Mouse (Mus musculus) erythroblast, embryonic 14.5 days (primary cell): ENCODE measurements around the gene Atp6v1b1. TPM values are rescaled to one million over a fixed set of nuclear protein-coding genes. Genes with fewer than 3 reads are reported as not detected.

Experiments
- H3K27me3 ChIP-seq: 2 replicates; pipeline ENCODE4 v1.6.1; 2012; ENCODE audit warnings: inconsistent platforms; ENCODE audit not compliant: control insufficient read depth
- H3K36me3 ChIP-seq: 2 replicates; pipeline ENCODE4 v1.6.1; 2012; ENCODE audit warnings: mild to moderate bottlenecking, inconsistent platforms; ENCODE audit not compliant: control insufficient read depth
- H3K4me1 ChIP-seq: 2 replicates; pipeline ENCODE4 v1.6.1; 2012; ENCODE audit warnings: inconsistent platforms; ENCODE audit not compliant: control insufficient read depth
- H3K4me3 ChIP-seq: replicated peaks from 2 replicates; pipeline ENCODE3; 2012; ENCODE audit warnings: moderate library complexity, mild to moderate bottlenecking, inconsistent platforms
- H3K9me3 ChIP-seq: 2 replicates; pipeline ENCODE4 v1.6.1; 2012; ENCODE audit warnings: low read length, inconsistent platforms, mixed read lengths; ENCODE audit not compliant: control insufficient read depth
- GATA1 ChIP-seq: IDR thresholded peaks from 2 replicates; pipeline ENCODE4 v1.6.1; 2012; ENCODE audit warnings: low read length, inconsistent platforms, mixed read lengths
- TAL1 ChIP-seq: IDR thresholded peaks from 3 replicates; pipeline ENCODE4 v1.6.1; 2012; ENCODE audit warnings: low read length, inconsistent platforms, mixed read lengths
- polyA plus RNA-seq: library from polyadenylated mRNA; stranded (reverse); fragments of >175 nt; gene quantifications from 2 replicates; pipeline ENCODE4 v1.2.3, GENCODE M21; 2012

Atp6v1b1 gene
- polyA plus RNA-seq, 1 experiment: not detected

DNA sequence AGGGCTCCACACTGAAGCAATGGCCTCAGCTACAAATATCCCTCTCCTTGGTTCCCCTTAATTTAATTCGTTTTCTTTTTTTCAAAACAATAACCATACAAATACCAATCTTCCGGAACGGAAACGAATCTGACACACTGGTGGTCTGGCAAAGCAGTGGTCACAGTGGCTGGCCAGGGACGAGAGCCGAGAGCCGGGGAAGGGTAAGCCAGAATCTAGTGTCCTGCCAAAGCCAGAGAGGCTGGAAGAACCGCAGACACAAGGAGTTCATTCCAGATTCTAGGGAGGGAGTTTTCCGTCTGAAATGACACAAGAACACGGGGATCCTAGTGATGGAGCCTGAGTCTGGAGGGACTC lies 39.1 kb upstream of the Atp6v1b1 start:
- H3K4me3 ChIP-seq: no peak overlapping the region
- peaks cover 98% of the 10 kb centered on the region for H3K27me3 ChIP-seq
- TF ChIP-seq TAL1: no peak
- TF ChIP-seq GATA1: no peak
- H3K4me1 ChIP-seq: no peaks in the 10 kb centered on the region
- no peaks in the 10 kb centered on the region for H3K36me3 ChIP-seq
- H3K9me3 ChIP-seq: peaks cover 2% of the 10 kb centered on the region; the same call in 1 of the 2 replicates

DNA sequence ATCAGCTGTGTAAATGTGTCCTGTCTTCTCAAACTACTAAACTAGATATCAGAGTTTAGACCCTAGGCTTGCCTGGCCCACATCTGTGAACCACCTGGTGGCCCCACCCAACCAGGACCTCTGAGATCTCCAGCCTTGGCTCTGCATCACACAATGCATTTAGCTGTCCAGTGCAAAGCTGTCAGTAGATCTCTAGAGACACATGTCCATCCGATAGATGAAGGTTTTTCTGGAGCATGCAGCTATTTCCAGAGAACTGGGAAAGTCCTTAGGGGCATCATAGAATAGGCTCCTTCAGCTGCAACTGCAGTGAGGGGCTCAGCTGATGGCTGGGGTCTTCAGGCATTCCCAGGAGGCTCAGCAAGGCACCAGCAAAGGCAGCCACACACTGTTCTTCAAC lies 38.5 kb upstream of the Atp6v1b1 start:
- peaks cover 98% of the 10 kb centered on the region for H3K27me3 ChIP-seq
- no peak overlapping the region for H3K4me3 ChIP-seq
- no peaks in the 10 kb centered on the region for H3K4me1 ChIP-seq
- no peaks in the 10 kb centered on the region for H3K36me3 ChIP-seq
- no peak for TF ChIP-seq TAL1
- TF ChIP-seq GATA1: no peak
- H3K9me3 ChIP-seq: peaks cover 2% of the 10 kb centered on the region; the same call in 1 of the 2 replicates

DNA sequence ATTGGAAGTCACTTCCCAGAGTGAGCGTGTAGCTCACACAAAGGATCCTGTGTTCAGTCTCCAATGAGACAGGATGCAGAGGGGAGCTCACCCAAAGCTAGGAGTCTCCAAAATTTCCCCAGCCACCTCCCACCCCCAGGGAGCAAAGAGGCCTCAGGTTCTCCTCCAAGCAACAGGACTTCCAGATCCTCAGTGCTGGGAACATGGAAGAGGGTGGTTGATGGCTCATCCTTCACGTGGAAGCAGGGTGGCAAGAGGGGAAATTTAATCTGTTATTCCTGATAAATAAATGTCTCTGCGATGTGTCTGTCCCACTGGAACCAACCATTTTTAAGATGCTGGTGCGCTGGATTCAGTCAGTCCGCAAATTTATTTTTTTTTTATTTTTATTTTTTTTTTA lies 38.1 kb upstream of the Atp6v1b1 start:
- TF ChIP-seq TAL1 (no peak), GATA1 (no peak)
- peaks cover 2% of the 10 kb centered on the region; the same call in 1 of the 2 replicates for H3K9me3 ChIP-seq
- no peaks in the 10 kb centered on the region for H3K4me1 ChIP-seq
- no peak overlapping the region for H3K4me3 ChIP-seq
- peaks cover 98% of the 10 kb centered on the region for H3K27me3 ChIP-seq
- H3K36me3 ChIP-seq: no peaks in the 10 kb centered on the region

DNA sequence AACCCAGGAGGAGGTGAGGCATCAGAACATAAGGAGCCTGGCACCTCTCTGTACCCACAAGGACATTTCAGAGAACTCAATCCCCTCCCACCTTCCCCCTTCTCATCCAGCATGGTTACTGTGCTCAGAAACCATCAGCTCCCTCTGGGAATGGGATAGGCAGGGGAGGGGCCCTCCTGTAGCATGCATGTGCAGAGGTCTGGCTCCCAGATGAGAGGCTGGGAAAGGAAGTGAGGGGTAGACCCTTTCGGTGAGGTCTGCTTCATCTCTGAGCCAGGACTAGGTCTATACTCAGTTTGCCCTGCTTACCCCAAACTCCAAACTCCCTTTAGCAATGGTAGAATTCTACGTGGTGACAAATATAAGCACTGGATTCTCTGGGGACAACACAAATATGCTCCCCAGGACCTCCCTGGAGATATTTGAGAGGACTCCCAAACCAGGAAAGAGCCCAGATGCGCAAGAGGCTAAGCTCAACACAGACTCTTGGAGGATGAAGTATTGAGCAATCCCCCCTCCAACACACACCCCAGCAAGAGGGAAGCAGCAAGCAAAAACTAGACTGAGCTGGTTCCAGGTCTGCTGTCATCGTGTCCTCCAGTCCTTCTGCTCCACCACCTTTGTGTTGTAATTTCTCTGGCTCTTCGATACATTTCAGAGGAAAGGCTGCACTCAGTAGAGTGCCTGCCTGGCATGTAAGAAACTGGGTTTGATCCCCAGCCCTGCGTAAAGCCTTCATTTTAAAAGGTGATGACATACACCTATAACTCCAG lies 34.9 kb upstream of the Atp6v1b1 start:
- H3K27me3 ChIP-seq: peaks cover 99% of the 10 kb centered on the region
- TF ChIP-seq GATA1: no peak
- no peak for TF ChIP-seq TAL1

DNA sequence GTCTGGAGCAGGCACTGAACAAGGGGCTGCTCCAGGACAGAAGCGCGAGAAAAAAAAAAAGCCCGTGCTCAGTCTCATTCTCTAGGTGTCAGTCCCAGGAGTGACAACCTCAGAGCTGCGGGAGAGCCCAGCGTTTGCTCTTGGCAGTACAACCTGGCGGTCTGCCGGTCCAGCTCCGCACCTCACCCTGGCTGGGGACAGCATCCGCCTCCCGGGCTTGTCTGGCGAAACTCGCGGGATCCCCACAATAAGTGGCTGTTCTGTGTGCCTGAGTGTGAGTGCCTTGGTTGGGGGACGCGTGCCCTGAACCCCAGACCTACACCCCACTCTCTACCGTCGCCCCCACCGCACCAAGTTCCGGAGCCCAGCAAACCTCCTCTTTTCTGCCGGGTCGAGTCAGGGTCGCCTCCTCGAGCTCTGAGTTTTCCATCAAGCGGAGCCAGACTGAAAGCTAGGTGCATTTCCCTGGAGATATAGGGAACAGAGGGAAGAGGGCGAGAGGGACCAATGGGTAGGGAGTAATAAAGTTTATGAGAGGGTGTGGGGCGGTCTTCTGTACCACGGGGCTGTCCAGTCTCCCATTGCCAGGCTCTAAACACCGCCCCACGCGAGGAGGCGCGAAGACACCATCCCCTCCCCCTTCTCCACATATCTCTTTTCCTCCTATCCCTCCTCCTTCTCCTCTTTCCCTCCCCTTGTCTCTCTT lies 32.3 kb upstream of the Atp6v1b1 start:
- peaks cover 5% of the 10 kb centered on the region; the same call in 1 of the 2 replicates for H3K9me3 ChIP-seq
- H3K36me3 ChIP-seq: no peaks in the 10 kb centered on the region
- H3K4me1 ChIP-seq: peaks cover 6% of the 10 kb centered on the region
- peaks cover 100% of the 10 kb centered on the region for H3K27me3 ChIP-seq
- TF ChIP-seq GATA1 (no peak), TAL1 (no peak)
- H3K4me3 ChIP-seq: no peak overlapping the region

More for the DNA sequence above, 34.9 kb upstream of the Atp6v1b1 start:
- Histone ChIP-seq H3K9me3 (peaks cover 5% of the 10 kb centered on the region; the same call in 1 of the 2 replicates), H3K4me1 (peaks cover 6% of the 10 kb centered on the region), H3K4me3 (no peak overlapping the region), H3K36me3 (no peaks in the 10 kb centered on the region)

DNA sequence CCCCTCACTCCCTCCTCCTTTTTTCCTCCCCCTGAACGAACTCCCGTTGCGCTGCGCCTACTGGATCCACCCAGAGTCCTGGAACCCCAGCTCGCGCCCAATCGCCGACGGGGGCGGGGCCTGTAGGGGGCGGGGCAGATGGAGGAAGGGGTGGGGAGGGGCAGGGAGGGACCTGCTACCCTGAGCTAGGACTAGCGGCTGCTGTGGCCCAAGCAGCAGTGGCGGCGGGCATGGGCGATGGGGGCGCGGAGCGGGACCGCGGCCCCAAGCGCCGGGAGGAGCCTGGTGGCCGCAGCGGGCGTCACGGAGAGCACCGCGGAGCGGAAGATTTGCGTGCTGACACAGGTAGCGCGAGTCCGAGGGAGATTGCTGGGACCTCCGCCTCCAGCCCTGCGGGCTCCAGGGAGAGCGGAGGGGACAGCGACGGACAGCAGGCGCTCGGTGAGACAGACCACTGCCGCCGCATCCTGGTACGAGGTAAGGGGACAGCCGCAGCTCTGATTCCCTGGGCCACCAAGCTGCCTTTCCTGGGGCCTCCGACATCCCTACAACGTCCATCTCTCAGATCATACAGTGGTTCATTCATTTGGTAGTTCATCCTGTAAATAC lies 31.6 kb upstream of the Atp6v1b1 start, which contains the start of gene Vax2:
Gene Vax2, plus strand, starts transcription at position 198 of the 609 bp plus-strand sequence.
- Histone ChIP-seq H3K36me3 (no peaks in the 10 kb centered on the region), H3K4me3 (no peak within 1 kb of the TSS), H3K27me3 (peaks cover 100% of the 10 kb centered on the region), H3K9me3 (peaks cover 7% of the 10 kb centered on the region; the same call in 1 of the 2 replicates), H3K4me1 (peaks cover 6% of the 10 kb centered on the region)
- TF ChIP-seq TAL1: no peak
- TF ChIP-seq GATA1: no peak

DNA sequence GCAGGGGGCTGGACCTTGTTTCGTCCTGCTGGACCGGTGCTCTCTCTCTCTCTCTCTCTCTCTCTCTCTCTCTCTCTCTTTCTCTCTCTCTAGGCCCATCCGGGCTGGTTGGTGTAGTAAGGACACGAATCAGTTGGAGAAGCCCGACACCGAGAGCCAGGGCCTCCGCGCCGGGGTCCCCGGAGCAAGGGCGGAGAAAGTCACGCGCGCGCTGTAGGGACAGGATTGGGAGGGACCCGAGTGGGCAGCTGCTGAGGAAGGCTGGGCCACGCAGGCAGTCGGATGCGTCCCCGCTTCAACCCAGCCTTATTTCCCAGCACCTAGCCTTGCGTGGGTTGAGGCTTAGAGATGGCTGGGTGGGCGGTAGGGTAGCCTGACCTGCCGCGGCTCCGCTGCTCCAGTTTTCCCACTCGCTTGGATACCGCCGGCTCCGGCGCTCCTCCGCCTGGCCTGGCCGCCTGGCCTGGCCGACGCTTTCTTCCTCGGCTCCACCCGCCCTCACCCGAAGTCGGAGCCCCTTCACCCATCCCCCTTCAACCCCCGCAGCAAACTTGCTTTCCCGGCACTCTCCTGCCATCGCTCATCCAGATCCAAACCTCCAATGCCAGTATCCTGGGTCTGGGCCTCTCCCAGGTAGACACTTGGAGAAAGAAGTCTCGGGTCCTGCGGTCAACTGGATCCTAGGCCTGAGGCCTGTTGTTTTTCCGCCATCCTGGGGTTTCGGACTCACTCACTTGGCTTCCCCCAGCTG lies 30.9 kb upstream of the Atp6v1b1 start:
- Histone ChIP-seq H3K9me3 (peaks cover 7% of the 10 kb centered on the region; the same call in 1 of the 2 replicates), H3K4me3 (no peak overlapping the region), H3K36me3 (no peaks in the 10 kb centered on the region), H3K4me1 (peaks cover 6% of the 10 kb centered on the region), H3K27me3 (peaks cover 100% of the 10 kb centered on the region)
- TF ChIP-seq GATA1: no peak
- TF ChIP-seq TAL1: no peak

DNA sequence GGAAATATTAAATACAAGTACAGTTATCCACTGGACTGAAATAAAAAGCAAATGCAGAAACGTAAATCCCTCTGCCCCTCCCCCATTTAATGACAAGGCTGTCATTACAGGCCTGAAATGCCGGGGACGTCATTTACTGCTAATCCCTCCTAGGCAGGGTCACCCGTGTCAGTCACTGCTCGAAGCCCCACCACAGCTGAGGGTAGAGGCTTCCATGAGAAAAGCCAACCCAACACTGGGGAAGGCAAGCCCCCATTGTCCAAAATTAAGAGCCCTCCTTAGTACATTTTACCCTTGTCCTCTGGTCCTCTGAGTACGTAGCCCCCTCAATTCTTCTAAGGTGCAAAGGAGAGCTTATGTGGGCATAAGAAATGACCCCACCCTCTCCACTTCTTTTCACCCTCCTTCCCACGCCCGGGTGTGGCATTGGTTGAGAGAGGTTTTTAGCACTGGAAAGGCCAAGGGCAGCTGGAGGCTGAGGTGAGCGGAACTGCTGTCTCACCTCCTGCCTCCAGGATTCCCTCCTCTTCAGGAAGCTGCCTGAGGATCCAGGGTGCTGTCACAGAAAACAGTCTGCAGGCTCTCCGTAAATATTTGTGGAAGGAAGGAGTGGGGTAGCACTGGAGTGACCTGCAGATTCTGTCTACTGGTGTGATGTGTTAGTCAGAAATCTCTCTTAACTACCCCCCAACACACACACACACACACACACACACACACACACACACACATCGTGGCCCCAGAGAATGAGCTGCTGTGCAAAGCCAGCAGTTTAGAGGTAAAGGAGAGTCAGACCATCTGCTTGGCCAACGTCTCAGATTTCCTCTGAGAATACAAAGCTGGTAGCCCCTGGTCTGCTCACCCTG lies 29.3 kb upstream of the Atp6v1b1 start:
- Histone ChIP-seq H3K4me1 (peaks cover 6% of the 10 kb centered on the region), H3K27me3 (peaks cover 100% of the 10 kb centered on the region), H3K36me3 (no peaks in the 10 kb centered on the region), H3K4me3 (no peak overlapping the region), H3K9me3 (peaks cover 7% of the 10 kb centered on the region; the same call in 1 of the 2 replicates)
- TF ChIP-seq TAL1 (no peak), GATA1 (no peak)
